Mouse (Mus musculus) neural tube, embryonic 14.5 days (tissue): ENCODE results near the gene Lsm2. TPM values are rescaled to one million over a fixed set of nuclear protein-coding genes. Genes with fewer than 3 reads are reported as not detected.

ENCODE experiments used
- ATAC-seq: fragments of 200-750 bp; cut with Nextera tagmentation; 2 replicates; pipeline ENCODE4 v1.8.0; 2017; ENCODE audit warnings: low read depth, mild to moderate bottlenecking, moderate TSS enrichment, moderate library complexity
- H3K27ac ChIP-seq: fragments of 300-500 bp; sonication (generic); 2 replicates; pipeline ENCODE4 v1.5.1; 2014; ENCODE audit warnings: low read depth, mild to moderate bottlenecking, control low read depth, low read length, moderate library complexity, mixed read lengths
- H3K27me3 ChIP-seq: fragments of 300-500 bp; sonication (generic); 2 replicates; pipeline ENCODE4 v1.6.1; 2014; ENCODE audit warnings: low read length; ENCODE audit not compliant: control insufficient read depth, insufficient read depth
- H3K36me3 ChIP-seq: fragments of 300-500 bp; sonication (generic); 2 replicates; pipeline ENCODE4 v1.6.1; 2014; ENCODE audit warnings: low read length, mixed read lengths; ENCODE audit not compliant: control insufficient read depth, insufficient read depth
- H3K4me1 ChIP-seq: fragments of 300-500 bp; sonication (generic); 2 replicates; pipeline ENCODE4 v1.6.1; 2014; ENCODE audit warnings: low read length; ENCODE audit not compliant: control insufficient read depth, insufficient read depth
- H3K4me2 ChIP-seq: fragments of 300-500 bp; sonication (generic); 2 replicates; pipeline ENCODE4 v1.6.1; 2014; ENCODE audit warnings: mild to moderate bottlenecking, low read depth, low read length, control low read depth
- H3K4me3 ChIP-seq: fragments of 300-500 bp; sonication (generic); 2 replicates; pipeline ENCODE4 v1.5.1; 2014; ENCODE audit warnings: low read depth, low read length, control low read depth, mixed read lengths
- H3K9ac ChIP-seq: fragments of 300-500 bp; sonication (generic); replicated peaks from 2 replicates; pipeline ENCODE4 v1.6.1; 2014; ENCODE audit warnings: low read depth, mild to moderate bottlenecking, control low read depth, low read length, mixed read lengths
- H3K9me3 ChIP-seq: fragments of 300-500 bp; sonication (generic); 2 replicates; pipeline ENCODE4 v1.6.1; 2016; ENCODE audit warnings: low read length; ENCODE audit not compliant: control insufficient read depth
- WGBS: fragments of 180-500 bp; shearing (Covaris S2); extraction: QIAGEN DNeasy Blood & Tissue Kit; methylation state at CpG from one replicate; pipeline ENCODE4 v1.1.7; 2014; 5-methylcytosine and 5-hydroxymethylcytosine counted together
- polyA plus RNA-seq: library from polyadenylated mRNA; unstranded; fragments of >200 nt; fragmentation: Nextera tagmentation; extraction: Ambion mirVana; gene quantifications from 2 replicates; pipeline ENCODE4 v1.2.1, GENCODE M21; 2014

The Lsm2 gene
- polyA plus RNA-seq, 1 experiment from 2014 or later: 89.5 TPM

- H3K36me3 ChIP-seq: peaks cover 70% of the 10 kb centered on the region
- no peak overlapping the region for H3K9ac ChIP-seq
- no peak overlapping the region for H3K27ac ChIP-seq
- WGBS: 88% methylated on average over 13 of the region's 13 CpGs
- ATAC-seq: no peak
- no peaks in the 10 kb centered on the region for H3K4me1 ChIP-seq
- H3K27me3 ChIP-seq: no peaks in the 10 kb centered on the region
- H3K4me2 ChIP-seq: no peak overlapping the region
- H3K9me3 ChIP-seq: no peaks in the 10 kb centered on the region
- H3K4me3 ChIP-seq: no peak overlapping the region
Observed at GRCm38 (mm10) chr17:35012430-35012829, 30.8 kb downstream of the Lsm2 start.

- H3K4me1 ChIP-seq: no peaks in the 10 kb centered on the region
- no peaks in the 10 kb centered on the region for H3K9me3 ChIP-seq
- WGBS: 96% methylated on average over 6 of the region's 6 CpGs
- no peak overlapping the region for H3K4me3 ChIP-seq
- H3K27me3 ChIP-seq: no peaks in the 10 kb centered on the region
- H3K27ac ChIP-seq: no peak overlapping the region
- H3K4me2 ChIP-seq: no peak overlapping the region
- no peak overlapping the region for H3K9ac ChIP-seq
- no peak for ATAC-seq
- H3K36me3 ChIP-seq: peaks cover 65% of the 10 kb centered on the region
Observed at GRCm38 (mm10) chr17:35013221-35013620, 31.6 kb downstream of the Lsm2 start.

GRCm38 (mm10) chr17:35015296-35015695 lies 33.6 kb downstream of the Lsm2 start:
- Histone ChIP-seq H3K4me3 (no peak overlapping the region), H3K27me3 (no peaks in the 10 kb centered on the region), H3K36me3 (peaks cover 60% of the 10 kb centered on the region), H3K27ac (no peak overlapping the region), H3K9me3 (no peaks in the 10 kb centered on the region), H3K4me1 (no peaks in the 10 kb centered on the region), H3K9ac (no peak overlapping the region), H3K4me2 (no peak overlapping the region)
- whole genome bisulfite sequencing: 95% methylated on average over 16 of the region's 16 CpGs
- no peak for ATAC-seq

GRCm38 (mm10) chr17:35016376-35016775 lies 34.7 kb downstream of the Lsm2 start, which contains the start of gene Vwa7:
Gene Vwa7, plus strand, starts transcription at chr17:35016579.
- no peak within 1 kb of the TSS for H3K27ac ChIP-seq
- no peaks in the 10 kb centered on the region for H3K27me3 ChIP-seq
- no peak within 1 kb of the TSS for H3K4me2 ChIP-seq
- no peak within 1 kb of the TSS for H3K9ac ChIP-seq
- peaks cover 49% of the 10 kb centered on the region for H3K36me3 ChIP-seq
- ATAC-seq: peak; percentile 73; the same call in 1 of the 2 replicates
- H3K4me1 ChIP-seq: no peaks in the 10 kb centered on the region
- no peak within 1 kb of the TSS for H3K4me3 ChIP-seq
- WGBS: 59% methylated on average over 12 of the region's 12 CpGs
- H3K9me3 ChIP-seq: no peaks in the 10 kb centered on the region

GRCm38 (mm10) chr17:35016791-35017705 lies 35.4 kb downstream of the Lsm2 start:
- Histone ChIP-seq H3K4me1 (no peaks in the 10 kb centered on the region), H3K4me2 (no peak overlapping the region), H3K27ac (no peak overlapping the region), H3K4me3 (no peak overlapping the region), H3K9me3 (no peaks in the 10 kb centered on the region), H3K27me3 (no peaks in the 10 kb centered on the region), H3K36me3 (peaks cover 43% of the 10 kb centered on the region), H3K9ac (no peak overlapping the region)
- 83% methylated on average over 10 of the region's 10 CpGs for WGBS
- ATAC-seq: no peak

GRCm38 (mm10) chr17:35017706-35018030 lies 36.0 kb downstream of the Lsm2 start:
- Histone ChIP-seq H3K4me1 (no peaks in the 10 kb centered on the region), H3K27ac (no peak overlapping the region), H3K36me3 (peaks cover 37% of the 10 kb centered on the region), H3K4me3 (no peak overlapping the region), H3K9me3 (no peaks in the 10 kb centered on the region), H3K9ac (no peak overlapping the region), H3K27me3 (no peaks in the 10 kb centered on the region), H3K4me2 (no peak overlapping the region)
- no peak for ATAC-seq
- WGBS: 78% methylated on average over 14 of the region's 14 CpGs

- no peak overlapping the region for H3K4me3 ChIP-seq
- no peak overlapping the region for H3K27ac ChIP-seq
- no peaks in the 10 kb centered on the region for H3K27me3 ChIP-seq
- ATAC-seq: no peak
- no peaks in the 10 kb centered on the region for H3K9me3 ChIP-seq
- H3K36me3 ChIP-seq: peaks cover 32% of the 10 kb centered on the region
- 73% methylated on average over 3 of the region's 3 CpGs for WGBS
- H3K4me2 ChIP-seq: no peak overlapping the region
- H3K9ac ChIP-seq: no peak overlapping the region
- H3K4me1 ChIP-seq: no peaks in the 10 kb centered on the region
Observed at GRCm38 (mm10) chr17:35018171-35018570, 36.5 kb downstream of the Lsm2 start.

- H3K9ac ChIP-seq: no peak overlapping the region
- no peak overlapping the region for H3K4me2 ChIP-seq
- 74% methylated on average over 11 of the region's 11 CpGs for WGBS
- no peaks in the 10 kb centered on the region for H3K9me3 ChIP-seq
- no peaks in the 10 kb centered on the region for H3K4me1 ChIP-seq
- H3K36me3 ChIP-seq: peaks cover 15% of the 10 kb centered on the region
- ATAC-seq: no peak
- no peaks in the 10 kb centered on the region for H3K27me3 ChIP-seq
- H3K27ac ChIP-seq: no peak overlapping the region
- H3K4me3 ChIP-seq: no peak overlapping the region
Observed at GRCm38 (mm10) chr17:35019894-35020293, 38.2 kb downstream of the Lsm2 start.

- Histone ChIP-seq H3K36me3 (peaks cover 8% of the 10 kb centered on the region), H3K9me3 (no peaks in the 10 kb centered on the region), H3K27me3 (no peaks in the 10 kb centered on the region), H3K4me2 (no peak overlapping the region), H3K4me1 (no peaks in the 10 kb centered on the region), H3K4me3 (no peak overlapping the region), H3K9ac (no peak overlapping the region), H3K27ac (no peak overlapping the region)
- no peak for ATAC-seq
- 86% methylated on average over 8 of the region's 8 CpGs for WGBS
Observed at GRCm38 (mm10) chr17:35020551-35020950, 38.9 kb downstream of the Lsm2 start.
